Mouse (Mus musculus) liver (tissue): ENCODE data around the gene Patl1.
"Not testable (repeated sequence)": the region's sequence is repeated elsewhere in the genome, so short reads cannot be mapped to it uniquely, and the experiment has no call there.

ENCODE experiments used
- DNase-seq: peaks from one replicate; pipeline ENCODE4 v3.0.0-alpha.2; 2020; ENCODE audit warnings: mixed read lengths

Gene Patl1

DNA sequence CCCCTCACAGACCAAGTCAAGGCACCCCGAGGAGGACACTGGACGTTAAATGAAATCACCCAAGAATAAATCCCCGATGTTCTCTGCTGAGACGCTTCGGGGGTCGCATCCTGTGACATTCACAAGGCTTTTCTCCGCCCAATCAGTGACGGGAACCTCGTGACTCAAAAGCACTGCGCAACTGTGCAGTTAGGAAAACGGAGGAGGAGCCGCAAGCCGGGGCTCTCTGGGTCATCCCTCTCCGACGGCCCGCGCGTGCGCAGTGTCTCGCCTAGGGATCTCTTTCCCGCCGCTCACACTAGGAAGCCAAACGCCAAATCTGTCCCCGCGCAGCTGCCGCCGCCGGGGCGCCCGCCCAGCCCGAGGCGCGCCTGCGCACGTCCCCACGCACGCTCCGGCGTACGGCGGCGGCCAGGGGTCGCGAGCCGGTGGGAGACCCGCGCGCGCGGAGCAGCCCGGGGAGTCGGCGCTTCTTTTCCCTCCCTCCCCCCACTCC, at the start of gene Patl1:
Gene Patl1, plus strand, starts transcription at position 363 of the 496 bp plus-strand sequence.
- peak; percentile 99 for DNase-seq

DNA sequence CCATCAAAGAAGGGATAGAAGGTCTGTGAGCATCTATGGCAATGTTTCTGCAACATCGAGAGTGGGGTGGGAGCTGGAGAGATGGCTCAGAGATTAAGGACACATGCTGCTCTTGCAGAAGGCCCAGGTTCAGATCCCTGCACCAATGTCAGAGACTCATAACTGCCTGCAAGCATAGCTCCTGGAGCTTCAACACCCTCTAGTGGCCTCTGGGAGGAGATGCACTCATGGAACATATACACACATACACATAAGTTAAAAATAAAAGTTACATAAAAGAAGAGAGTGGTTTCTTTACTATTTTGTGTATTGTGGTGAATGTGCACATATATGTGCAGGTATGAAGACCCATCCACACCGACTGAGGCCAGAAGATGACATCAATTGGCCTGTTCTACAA, 44.4 kb upstream of the Patl1 start:
- no peak for DNase-seq

DNA sequence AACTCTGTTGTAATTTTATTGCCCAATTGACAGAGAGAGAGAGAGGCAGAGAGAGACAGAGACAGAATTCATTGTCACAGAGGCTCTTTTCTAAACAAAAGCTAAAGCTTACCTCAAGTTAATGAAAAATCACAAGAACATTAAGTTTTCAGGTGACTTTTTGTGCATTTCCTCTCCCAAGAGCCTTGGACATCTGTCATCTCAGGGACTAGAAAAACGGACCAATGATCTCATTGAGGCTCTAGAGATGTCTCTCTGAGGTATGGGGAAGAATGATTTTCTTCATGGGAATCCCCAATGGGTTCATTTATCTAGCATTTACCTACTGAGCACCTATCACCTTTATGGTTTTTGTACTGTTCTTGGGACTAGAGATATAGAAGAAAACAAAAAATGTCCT, 37.2 kb upstream of the Patl1 start, which contains the start of gene Olfr1419:
Gene Olfr1419, minus strand, starts transcription at position 101 of the 400 bp plus-strand sequence.
- no peak for DNase-seq

DNA sequence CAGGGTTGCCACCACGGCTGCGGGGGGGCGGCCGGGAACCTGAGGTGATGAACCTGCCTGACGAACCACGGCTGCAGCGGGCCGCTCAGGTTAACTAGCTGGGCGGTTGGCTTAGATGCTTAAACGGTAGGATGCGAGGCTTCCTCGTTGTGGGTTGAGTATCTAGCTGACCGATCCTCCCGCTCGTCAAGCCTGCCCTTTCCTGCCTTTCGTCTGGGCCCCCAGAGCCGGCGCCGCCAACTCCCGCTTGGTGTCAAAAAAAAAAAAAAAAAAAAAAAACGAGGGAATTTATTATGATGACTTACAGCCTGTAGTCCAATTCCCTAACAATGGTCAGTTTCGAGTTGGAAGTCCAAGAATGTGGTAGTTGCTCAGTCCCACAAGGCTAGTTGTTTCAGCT, 33.8 kb upstream of the Patl1 start:
- DNase-seq: not testable (repeated sequence)

DNA sequence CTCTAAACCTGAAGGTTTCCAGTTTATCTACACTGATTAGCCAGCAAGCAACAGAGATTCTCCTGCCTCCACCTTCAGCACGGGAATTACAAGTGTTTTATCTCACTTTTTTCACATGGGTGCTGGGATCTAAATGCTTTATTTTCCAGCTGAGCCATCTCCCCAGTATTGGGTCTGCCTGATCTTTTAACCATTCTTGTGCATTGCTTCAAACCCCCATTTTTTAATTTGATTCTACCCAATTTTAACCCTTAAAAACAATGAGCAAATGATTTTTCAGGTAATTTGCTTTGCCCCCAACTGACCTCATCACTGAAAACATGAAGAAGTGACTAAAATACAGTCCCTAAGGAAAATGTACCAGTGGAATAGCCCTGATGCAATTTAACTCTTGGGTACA, 25.9 kb upstream of the Patl1 start, which contains the start of gene Olfr1420:
Gene Olfr1420, plus strand, starts transcription at position 301 of the 400 bp plus-strand sequence.
- DNase-seq: no peak

DNA sequence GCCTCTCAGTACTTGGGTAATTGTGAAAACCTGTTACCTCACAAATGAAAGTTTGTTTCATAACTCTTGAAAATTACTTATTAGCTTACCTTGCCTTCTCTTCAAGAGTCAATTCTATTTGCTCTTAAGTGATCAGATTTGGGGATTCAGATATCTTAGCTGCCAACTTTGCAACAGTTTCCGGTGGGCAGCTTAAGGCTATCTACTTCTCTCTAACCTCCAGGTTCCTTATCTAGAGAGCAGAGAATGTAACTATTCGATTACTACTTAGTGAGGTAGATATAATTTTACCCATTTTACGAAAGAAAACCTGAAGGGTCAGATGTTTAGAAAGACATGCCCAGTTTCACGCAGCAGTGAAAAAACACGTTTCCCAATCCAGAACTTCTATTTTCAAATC, 1.2 kb upstream of the Patl1 start:
- DNase-seq: no peak

DNA sequence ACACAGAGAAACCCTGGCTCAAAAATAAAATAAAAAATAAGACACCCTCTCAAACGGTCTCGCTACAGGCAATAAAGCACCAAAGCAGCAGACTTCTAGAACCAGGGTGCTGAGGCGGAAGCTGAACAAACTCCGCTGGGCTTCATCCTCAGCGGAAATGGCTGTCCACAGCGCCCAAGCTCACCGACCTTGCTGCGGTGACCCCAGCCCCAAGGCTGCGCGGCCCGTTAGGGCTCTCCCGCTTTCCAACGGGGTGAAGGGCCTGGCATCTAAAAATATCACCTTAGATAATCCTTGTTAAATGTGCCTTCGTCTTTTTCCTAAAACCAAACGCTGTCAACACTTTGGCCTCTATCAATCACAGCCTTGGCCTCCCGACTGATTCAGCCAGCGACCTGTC, 596 bp upstream of the Patl1 start:
- peak; percentile 13 for DNase-seq

DNA sequence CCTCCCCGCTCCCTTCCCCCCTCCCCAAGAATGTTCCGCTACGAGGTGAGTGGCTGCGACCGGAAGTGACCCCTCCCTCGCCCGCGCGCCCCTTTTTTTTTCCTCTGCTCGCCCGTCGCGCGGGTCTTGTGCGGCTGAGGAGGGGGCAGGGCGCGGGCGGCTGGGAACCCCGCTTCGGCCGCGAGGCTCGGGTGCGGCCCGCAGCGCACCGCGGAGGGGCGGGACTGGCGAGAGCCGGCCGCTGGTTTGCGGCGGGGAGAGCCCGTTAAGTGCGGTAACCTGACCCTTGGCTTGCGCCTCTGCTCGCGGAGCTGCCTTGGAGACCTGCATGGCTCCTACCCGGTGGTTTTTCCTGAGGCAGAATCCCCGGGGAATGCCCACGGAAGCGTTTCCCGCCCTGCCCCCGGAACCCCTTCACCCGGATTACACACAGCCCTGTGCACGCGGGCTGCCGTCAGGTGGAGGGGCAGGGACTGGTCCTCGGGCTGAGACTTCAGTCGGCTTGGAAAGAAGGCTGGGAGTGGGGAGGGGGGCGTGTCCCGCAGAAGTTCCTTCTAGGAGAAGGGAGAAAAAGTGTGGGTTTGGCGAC, 428 bp downstream of the Patl1 start:
- DNase-seq: peak; percentile 60

DNA sequence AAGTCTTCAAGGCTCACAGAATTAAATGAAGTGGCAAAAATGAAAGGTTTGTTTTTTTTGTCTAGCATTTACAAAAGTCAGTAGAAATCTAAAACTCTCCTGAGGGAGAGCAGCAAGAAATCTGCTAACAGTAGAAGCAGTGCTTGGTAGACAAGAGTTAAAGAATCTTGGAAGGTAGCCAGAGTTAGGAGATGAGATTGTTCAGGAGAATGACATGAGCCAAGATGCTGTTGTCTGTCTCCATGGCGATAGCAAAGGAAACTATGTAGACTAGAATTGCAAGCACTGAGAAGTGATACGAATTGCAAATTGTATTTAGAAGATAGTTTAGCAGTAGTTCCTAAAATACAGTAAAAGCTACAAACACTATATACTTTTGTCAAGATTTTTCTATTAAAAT, 3.6 kb downstream of the Patl1 start:
- DNase-seq: no peak

DNA sequence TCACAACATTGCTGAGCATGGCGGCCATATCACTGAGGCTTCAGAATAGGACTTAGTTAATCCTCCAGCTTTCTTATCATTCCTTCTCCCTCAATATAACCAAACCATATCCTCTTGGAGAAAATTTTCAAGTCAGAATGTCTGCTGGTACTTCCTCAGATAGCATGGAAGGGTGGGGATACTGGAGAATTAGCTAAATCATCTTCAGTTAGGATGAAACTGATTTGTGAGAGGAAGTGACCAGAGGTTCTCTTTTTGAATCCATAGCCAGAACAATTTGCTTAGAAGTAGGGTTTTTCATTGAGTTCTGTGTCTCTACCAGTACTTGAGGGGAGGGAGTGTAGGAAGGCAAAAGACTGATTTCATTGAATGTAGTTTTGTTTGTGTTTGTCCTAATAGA, 9.9 kb downstream of the Patl1 start:
- no peak for DNase-seq

DNA sequence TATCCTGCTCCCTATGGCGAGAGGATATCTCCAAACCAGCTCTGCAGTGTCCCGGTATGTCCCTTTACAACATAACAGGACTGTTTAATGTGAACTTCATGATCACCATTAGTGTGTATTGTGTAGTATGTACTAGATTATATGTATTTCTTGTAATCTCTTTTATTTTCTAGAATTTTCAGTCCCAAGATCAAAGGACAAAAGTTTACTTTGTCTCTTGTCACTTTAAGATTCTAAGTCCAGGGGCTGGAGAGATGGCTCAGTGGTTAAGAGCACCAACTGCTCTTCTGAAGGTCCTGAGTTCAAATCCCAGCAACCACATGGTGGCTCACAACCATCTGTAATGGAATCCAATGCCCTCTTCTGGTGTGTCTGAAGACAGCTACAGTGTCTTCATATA, 10.3 kb downstream of the Patl1 start:
- DNase-seq: not testable (repeated sequence)

DNA sequence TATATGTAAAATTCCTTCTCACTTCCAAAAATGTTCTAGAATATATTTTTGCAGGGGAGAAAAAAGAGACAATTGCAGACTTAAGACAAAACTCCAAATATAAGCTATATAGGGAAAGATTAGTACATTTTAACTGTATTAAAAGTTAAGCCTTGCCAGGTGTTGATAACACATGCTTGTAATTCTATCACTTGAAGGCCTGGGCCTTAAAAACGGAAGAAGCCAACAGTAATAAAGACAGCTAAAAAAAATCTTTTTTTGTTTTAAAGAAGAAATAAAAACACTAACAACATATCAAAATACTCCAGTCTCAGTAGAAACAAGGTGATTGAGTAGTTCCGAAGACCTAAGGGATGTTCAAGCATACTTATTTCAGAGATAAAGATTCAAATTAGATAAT, 14.2 kb downstream of the Patl1 start:
- no peak for DNase-seq

DNA sequence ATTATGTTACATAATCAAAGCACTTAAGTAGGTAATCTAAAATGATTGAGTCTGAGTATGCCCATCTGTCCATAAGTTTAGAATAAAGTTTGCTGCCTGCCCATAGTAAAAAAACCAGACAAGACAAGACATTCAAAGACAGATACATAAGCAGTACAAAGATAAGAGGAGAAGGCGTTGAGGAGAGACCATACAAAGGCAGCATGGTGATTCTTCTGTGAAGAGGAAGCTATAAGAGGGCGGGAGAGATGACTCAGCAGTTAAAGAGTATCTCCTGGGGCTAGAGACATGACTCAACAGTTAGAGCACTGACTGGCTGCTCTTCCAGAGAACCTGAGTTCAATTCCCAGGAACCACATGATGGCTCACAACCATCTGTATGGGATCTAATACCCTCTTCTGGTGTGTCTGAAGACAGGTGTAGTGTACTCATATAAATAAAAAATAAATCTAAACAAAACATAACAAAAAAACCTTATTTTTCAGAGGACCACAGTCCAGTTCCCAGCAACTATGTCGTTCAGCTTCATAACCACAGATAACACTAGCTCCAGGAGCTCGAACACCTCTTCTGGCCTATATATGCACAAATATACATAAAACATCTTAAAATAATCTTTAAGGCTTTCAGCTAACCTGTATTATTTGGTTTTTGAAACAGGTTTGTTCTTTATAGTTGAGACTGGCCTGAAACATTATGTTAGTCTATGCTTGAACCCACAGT, 16.0 kb downstream of the Patl1 start:
- peak; percentile 49 for DNase-seq

DNA sequence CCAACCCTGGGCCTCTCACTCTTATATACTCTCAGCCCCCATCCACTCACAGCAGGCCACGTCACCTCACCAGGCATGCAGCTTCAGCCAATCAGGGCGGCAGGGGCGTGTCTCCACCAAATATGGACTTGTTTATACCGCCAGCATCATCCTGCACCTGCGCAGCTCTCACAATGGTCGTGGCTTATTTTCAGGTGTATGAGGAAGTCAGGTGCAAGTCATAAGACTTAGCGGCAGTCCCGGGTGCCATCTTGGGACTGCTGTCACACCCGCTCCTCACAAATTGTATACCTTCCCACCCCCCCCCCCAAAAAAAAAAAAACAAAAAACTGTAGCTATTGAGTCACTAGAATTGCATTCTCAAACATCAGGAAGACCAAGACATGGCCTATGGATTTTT, 34.3 kb downstream of the Patl1 start:
- DNase-seq: not testable (repeated sequence)

DNA sequence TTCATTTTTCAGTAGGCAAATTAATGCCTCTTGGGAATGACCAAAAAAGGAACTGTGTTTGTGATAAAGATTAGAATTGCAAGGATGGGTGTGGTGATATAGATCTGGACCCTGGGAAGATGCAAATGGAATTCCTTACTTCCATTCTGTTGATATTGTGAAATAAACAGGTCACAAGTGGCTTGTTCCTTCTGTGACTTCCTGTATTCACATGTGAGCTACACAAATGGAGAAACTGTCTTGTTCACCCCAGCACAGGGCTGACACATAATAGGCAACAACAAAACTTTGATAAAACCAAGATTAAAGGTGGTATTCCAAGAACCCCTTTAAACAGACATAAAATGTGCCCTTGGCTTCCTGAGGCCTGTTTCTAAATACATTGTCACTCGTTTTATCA, 37.7 kb downstream of the Patl1 start:
- DNase-seq: no peak

DNA sequence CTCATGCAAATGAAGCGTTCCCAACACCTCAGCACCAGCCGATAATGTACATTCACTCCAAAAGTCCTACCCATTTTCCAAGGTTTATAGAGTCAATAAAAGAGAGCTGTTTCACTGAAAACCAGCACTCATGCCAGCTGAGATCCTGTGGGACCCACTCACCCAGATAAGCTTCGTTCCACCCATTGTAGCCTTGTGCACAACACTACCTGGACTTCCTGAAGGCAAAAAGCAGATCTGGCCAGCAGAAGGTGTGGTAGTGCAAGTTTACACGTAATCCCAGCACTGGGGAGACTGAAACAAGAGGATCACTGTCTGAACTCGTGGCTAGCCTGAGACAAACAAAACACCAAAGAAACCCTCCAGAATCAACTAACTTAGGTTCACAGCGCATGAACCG, 38.5 kb downstream of the Patl1 start:
- DNase-seq: no peak

DNA sequence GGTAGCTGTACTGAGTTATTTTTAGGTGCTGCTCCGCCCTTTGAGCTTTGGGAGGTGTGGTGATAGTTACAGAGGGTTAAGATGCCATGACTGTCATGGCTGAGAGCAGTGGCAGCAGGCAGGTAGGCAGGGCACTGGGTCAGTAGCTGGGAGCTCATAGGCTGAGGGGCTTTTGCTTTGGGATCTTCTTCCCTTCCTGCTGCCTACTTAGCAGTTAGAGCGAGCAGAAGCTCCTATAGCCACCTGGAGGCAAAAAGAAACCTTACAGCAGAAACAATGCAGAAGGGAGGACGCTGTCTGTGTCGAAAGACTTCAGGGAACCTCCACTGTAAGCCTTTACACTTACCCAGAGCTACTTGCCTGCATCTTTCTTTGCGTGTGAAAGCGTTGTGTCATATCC, 42.0 kb downstream of the Patl1 start:
- DNase-seq: no peak

DNA sequence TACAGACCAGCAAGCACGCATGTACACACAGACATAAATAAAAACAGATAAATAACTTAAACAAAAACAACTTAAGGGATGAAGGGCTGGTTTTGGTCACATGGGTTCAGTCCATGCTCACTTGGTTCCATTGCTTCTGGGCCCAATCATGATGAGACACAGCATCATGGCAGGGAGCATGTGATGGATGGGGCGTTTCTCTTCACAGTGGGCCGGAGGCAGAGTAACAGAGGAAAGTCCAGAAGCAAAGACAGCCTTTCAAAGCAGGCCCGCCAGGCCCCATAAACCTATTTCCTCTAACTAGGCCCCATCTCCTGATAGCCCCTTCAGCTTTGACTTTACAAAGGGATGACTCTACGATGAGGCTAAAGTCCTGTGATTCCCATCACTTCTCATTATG, 44.4 kb downstream of the Patl1 start:
- no peak for DNase-seq

DNA sequence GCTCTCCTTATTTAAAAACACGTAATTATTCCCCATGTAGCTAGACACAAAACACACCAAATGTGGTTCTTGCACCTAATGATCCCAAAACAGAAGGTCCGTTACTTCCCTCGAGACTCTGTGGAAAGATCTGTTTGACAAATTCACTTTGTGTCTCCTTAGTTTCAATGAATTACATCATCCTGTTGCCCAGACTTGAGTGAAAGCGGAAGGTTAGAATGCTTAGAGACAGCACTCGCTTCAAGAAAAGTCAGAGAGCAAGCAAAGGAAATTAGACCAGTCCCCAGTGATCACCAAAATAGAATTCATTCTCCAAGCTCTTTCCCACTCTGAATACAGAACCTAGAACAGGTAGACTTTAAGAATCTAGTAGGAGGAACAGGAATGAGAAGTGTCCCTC, 45.2 kb downstream of the Patl1 start:
- DNase-seq: no peak

DNA sequence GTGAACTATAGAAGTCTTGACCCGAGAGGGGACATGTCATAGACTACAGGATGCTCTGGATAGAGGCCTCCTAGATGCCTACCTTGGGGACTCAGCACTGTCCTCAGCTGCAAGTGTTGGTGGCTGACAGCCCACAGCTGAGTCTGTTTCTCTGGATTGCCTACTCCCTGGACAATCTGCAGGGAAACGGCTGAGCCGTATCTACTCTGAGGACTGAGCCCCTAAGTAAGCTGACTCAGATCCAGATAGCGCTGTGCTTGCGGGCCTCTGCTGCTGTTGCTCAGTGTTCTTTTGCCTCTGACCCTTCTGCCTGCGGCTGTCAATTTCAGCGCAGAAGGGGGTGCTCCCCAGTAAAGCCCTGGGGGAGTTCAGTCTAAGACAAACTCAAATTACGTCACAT, 45.6 kb downstream of the Patl1 start:
- DNase-seq: no peak

DNA sequence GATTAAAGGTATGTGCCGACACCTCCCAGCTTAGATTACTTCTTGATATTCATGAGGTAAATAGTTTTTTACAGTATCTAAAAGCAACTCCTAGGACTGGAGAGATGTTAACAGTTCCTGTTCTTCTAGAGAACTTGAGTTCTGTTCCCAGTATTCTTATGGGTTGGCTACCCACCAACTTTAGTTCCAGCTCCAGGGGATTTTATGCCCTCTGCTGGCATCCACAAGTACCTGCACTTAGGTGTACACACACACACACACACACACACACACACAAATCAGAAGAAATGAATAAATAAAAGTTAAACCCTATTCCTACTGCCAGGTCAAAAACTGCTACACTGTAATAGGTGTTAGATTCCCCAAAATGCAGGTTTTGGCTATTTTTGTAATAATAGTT, 52.1 kb downstream of the Patl1 start:
- DNase-seq: no peak

DNA sequence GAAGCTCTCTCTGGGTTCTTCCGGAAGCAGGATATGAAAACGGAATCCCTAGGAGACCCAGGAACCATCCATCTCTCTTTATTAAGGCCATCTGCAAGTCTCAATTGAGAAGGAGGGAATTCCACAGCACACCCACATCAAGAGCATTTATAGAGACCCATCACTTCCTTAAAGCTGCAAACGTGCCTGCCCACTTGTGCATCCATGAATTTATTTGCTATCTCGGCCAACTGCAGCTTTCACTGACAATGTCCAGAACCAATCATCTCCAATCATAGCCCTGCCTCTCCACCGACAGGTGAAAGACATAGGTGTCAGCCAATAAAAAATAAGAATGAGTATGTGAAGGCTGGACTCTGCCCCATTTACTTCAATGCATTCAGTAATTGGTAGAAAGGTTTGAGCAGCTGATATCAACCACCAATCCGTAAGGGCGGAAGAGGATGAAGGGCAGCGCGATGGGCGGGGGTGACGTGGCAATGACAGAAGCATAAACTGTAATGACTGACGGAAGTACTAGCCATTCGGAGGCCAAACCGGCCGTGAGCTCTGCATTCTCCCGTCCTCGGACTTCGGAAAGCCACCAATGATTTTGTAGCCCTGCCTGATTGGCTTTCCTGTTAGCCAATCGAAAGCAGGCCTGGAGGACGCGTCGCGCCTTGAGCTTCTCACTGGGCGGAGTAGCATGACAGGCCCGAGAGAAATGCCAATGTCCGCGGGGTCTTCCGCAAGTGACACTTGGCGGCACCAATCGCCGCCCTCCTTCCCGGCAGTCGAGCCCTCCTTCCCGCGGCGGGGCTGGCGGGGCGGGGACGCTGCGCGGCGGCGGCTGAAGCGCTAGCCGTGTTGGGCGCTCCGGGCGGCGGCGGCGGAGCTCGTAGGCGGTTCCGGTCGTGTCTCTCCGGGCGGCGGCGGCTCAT, 53.1 kb downstream of the Patl1 start, which contains the start of gene Osbp:
Gene Osbp, plus strand, starts transcription at position 919 of the 920 bp plus-strand sequence.
- DNase-seq: peak; percentile 97

DNA sequence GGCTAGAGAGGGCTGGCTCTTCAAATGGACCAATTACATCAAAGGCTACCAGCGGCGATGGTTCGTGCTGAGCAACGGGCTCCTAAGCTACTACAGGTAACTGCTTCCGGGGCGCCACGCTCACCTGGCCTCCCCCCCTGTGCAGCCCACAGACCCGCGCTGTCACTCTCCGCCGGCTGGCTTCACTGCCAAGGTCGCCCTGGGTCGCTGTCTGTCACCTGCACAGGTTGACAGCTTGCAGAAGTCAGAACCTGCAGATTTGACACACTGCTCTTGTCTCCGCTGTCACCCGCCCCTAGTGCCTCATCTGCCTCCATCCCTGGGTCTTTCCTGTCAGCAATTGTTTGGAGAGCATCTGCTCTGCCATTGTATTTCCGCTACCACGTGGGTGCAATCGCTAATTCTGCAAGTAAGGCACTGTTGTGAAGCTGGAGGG, 54.0 kb downstream of the Patl1 start:
- peak; percentile 57 for DNase-seq
